Mouse (Mus musculus): ENCODE data around the gene Tspan31. TPM values are rescaled to one million over a fixed set of nuclear protein-coding genes. Genes with fewer than 3 reads are reported as not detected.

The Tspan31 gene
- 158 and 177 TPM in 2 replicates for polyA plus RNA-seq (2015; fragmentation: Nextera tagmentation; extraction: Ambion mirVana)

GRCm38 (mm10) chr10:127070190-127071121 lies at the start of gene Tspan31:
Gene Tspan31, minus strand, starts transcription at chr10:127070264.
- peak; percentile 92 for ATAC-seq (ENCODE audit: insufficient read depth, low FRiP score)
- H3K27me3 ChIP-seq (ENCODE audit: control insufficient read depth, insufficient read depth, low read length) = 0 out of 2 replicates have a peak, but pooled peaks cover 5% of the 10 kb centered on the region
- WGBS = 1% methylated on average over 36 of the region's 36 CpGs
- peak within 1 kb of the TSS; percentile 85 for H3K4me3 ChIP-seq (replicated peaks; ENCODE audit: low read length)
- no peaks in the 10 kb centered on the region for H3K9me3 ChIP-seq (replicated peaks; ENCODE audit: control insufficient read depth, low read length)
- peak within 1 kb of the TSS; percentile 95 for H3K27ac ChIP-seq (ENCODE audit: low read length)
- peak within 1 kb of the TSS; percentile 96 for H3K4me2 ChIP-seq (ENCODE audit: low read depth, low read length)
- H3K4me1 ChIP-seq (ENCODE audit: control insufficient read depth, insufficient read depth, low read length) = peaks cover 17% of the 10 kb centered on the region
- peak within 1 kb of the TSS; percentile 90 for H3K9ac ChIP-seq (ENCODE audit: low read length)
- peaks cover 20% of the 10 kb centered on the region for H3K36me3 ChIP-seq (ENCODE audit: control insufficient read depth, insufficient read depth, low read length)

DNA sequence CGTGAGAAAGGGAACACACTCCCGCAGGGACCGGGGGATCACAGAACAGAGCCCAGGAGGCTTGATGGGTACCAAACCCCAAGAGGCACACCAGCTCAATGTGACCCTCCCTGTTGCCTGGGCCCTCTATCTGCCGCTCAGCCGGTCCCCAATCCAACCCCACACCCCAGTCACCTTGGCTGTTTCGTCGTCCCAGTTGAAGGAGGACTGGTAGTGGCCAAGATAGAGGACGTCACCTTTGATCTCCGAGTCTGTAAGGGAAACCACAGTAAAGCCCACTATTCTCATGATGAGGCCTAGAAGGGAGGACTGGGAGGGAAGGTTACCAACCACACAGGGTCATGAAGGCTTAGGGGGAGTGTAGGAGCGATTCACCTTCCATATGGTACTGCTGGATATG lies 49.2 kb upstream of the Tspan31 start:
- H3K36me3 ChIP-seq (ENCODE audit: control insufficient read depth, insufficient read depth, low read length) = 0 out of 2 replicates have a peak, but pooled peaks cover 3% of the 10 kb centered on the region
- 96% methylated on average over 10 of the region's 10 CpGs for WGBS
- no peak overlapping the region for H3K9ac ChIP-seq (ENCODE audit: low read length)
- no peaks in the 10 kb centered on the region for H3K9me3 ChIP-seq (replicated peaks; ENCODE audit: control insufficient read depth, low read length)
- H3K4me3 ChIP-seq (replicated peaks; ENCODE audit: low read length) = no peak overlapping the region
- ATAC-seq (ENCODE audit: insufficient read depth, low FRiP score) = no peak
- no peak overlapping the region for H3K27ac ChIP-seq (ENCODE audit: low read length)
- no peak overlapping the region for H3K4me2 ChIP-seq (ENCODE audit: low read depth, low read length)
- H3K4me1 ChIP-seq (ENCODE audit: control insufficient read depth, insufficient read depth, low read length) = peaks cover 11% of the 10 kb centered on the region
- H3K27me3 ChIP-seq (ENCODE audit: control insufficient read depth, insufficient read depth, low read length) = no peaks in the 10 kb centered on the region

DNA sequence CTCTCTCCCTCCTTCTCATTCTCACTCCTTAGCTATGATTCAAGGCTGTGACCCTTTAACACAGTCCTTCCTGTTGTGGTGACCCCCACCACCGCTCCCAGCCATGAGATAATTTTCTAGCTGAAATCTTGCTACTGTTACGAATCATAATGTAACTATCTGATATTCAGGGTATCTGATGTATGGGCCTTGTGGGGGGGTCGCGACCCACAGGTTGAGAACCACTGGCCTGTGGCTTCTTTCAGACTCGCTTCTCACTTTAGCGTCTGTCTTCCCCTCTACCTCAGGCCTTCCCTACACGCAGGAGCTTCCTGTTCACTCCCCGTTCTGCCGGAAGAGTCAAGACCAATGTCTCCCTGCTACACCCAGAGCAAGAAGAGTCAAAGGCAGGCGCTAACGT lies 48.4 kb upstream of the Tspan31 start:
- Histone ChIP-seq H3K36me3 (ENCODE audit: control insufficient read depth, insufficient read depth, low read length) (0 out of 2 replicates have a peak, but pooled peaks cover 3% of the 10 kb centered on the region), H3K27ac (ENCODE audit: low read length) (no peak overlapping the region), H3K4me2 (ENCODE audit: low read depth, low read length) (no peak overlapping the region), H3K9me3 (replicated peaks; ENCODE audit: control insufficient read depth, low read length) (no peaks in the 10 kb centered on the region), H3K27me3 (ENCODE audit: control insufficient read depth, insufficient read depth, low read length) (no peaks in the 10 kb centered on the region), H3K9ac (ENCODE audit: low read length) (no peak overlapping the region), H3K4me1 (ENCODE audit: control insufficient read depth, insufficient read depth, low read length) (peaks cover 11% of the 10 kb centered on the region), H3K4me3 (replicated peaks; ENCODE audit: low read length) (no peak overlapping the region)
- 90% methylated on average over 11 of the region's 11 CpGs for WGBS
- no peak for ATAC-seq (ENCODE audit: insufficient read depth, low FRiP score)

- Histone ChIP-seq H3K4me1 (ENCODE audit: control insufficient read depth, insufficient read depth, low read length) (0 out of 2 replicates have a peak, but pooled peaks cover under 1% of the 10 kb centered on the region), H3K27ac (ENCODE audit: low read length) (no peak overlapping the region), H3K36me3 (ENCODE audit: control insufficient read depth, insufficient read depth, low read length) (peaks cover 3% of the 10 kb centered on the region; the same call in 1 of the 2 replicates), H3K27me3 (ENCODE audit: control insufficient read depth, insufficient read depth, low read length) (no peaks in the 10 kb centered on the region), H3K9ac (ENCODE audit: low read length) (no peak overlapping the region), H3K9me3 (replicated peaks; ENCODE audit: control insufficient read depth, low read length) (no peaks in the 10 kb centered on the region), H3K4me3 (replicated peaks; ENCODE audit: low read length) (no peak overlapping the region), H3K4me2 (ENCODE audit: low read depth, low read length) (no peak overlapping the region)
- no peak for ATAC-seq (ENCODE audit: insufficient read depth, low FRiP score)
- WGBS = 84% methylated on average over 2 of the region's 2 CpGs
Observed at GRCm38 (mm10) chr10:127115068-127115467, 45.0 kb upstream of the Tspan31 start.

DNA sequence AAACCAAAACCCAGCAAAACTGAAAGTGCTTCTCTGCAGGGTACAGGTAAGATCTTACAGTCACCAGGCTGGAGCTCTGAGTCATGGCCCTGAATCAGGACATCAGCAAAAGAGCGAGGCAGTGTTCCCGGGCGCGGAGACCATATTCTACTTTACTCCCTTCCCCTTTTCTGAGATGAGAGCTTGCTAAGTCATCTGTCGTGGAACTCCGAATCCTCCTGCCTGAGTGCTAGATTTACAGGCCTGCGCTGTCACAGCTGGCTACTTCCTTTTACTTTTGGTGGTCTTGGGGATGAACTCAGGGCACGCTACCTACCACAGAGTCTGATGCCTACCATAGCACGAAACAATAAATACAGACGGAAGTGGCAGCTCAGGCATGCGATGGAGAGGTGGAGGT lies 44.3 kb upstream of the Tspan31 start:
- H3K4me2 ChIP-seq (ENCODE audit: low read depth, low read length) = no peak overlapping the region
- no peak overlapping the region for H3K27ac ChIP-seq (ENCODE audit: low read length)
- 90% methylated on average over 11 of the region's 11 CpGs for WGBS
- peaks cover 3% of the 10 kb centered on the region; the same call in 1 of the 2 replicates for H3K36me3 ChIP-seq (ENCODE audit: control insufficient read depth, insufficient read depth, low read length)
- H3K9me3 ChIP-seq (replicated peaks; ENCODE audit: control insufficient read depth, low read length) = no peaks in the 10 kb centered on the region
- H3K27me3 ChIP-seq (ENCODE audit: control insufficient read depth, insufficient read depth, low read length) = no peaks in the 10 kb centered on the region
- H3K4me1 ChIP-seq (ENCODE audit: control insufficient read depth, insufficient read depth, low read length) = no peaks in the 10 kb centered on the region
- H3K9ac ChIP-seq (ENCODE audit: low read length) = no peak overlapping the region
- ATAC-seq (ENCODE audit: insufficient read depth, low FRiP score) = no peak
- no peak overlapping the region for H3K4me3 ChIP-seq (replicated peaks; ENCODE audit: low read length)

DNA sequence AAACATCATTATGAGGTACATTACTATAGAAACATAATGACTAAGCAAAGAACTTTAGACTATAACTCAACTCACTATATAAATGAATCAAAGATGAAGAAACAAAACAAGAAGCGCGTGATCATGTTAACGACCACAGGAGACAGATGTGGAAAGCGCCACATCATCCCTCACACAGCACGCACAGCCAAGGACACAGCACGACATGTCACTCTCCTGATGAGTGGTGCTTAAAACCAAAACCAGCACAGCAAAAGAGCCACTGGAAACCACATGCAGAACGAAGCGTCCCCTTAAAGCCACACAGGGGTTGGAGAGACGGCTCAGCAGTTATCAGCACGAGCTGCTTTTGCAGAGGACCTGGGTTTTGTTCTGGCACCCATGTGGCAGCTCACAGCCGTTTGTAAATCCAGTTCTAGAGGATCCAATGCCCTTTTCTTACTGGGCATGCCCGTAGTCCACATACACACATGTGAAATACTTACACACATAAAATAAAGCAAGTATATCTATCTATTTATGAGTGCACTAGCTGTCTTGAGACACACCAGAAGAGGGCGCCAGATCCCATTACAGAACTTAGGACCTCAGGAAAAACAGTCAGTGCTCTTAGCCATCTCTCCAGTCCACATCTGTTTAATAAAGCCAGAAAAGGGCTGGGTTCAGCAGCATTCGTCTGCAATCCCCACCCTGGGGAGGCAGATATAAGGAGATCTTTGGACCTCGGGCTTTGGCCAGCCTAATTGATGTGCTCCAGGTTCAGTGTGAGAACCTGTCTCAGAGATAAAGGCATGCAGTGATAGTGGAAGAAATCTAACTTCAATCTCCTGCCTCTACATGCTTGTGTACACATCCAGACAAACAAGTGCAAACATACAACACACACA lies 41.2 kb upstream of the Tspan31 start:
- no peak overlapping the region for H3K9ac ChIP-seq (ENCODE audit: low read length)
- H3K9me3 ChIP-seq (replicated peaks; ENCODE audit: control insufficient read depth, low read length) = no peaks in the 10 kb centered on the region
- no peak overlapping the region for H3K27ac ChIP-seq (ENCODE audit: low read length)
- H3K4me1 ChIP-seq (ENCODE audit: control insufficient read depth, insufficient read depth, low read length) = no peaks in the 10 kb centered on the region
- H3K27me3 ChIP-seq (ENCODE audit: control insufficient read depth, insufficient read depth, low read length) = no peaks in the 10 kb centered on the region
- no peak overlapping the region for H3K4me2 ChIP-seq (ENCODE audit: low read depth, low read length)
- no peak overlapping the region for H3K4me3 ChIP-seq (replicated peaks; ENCODE audit: low read length)
- no peaks in the 10 kb centered on the region; the same call in 1 of the 2 replicates for H3K36me3 ChIP-seq (ENCODE audit: control insufficient read depth, insufficient read depth, low read length)
- WGBS = 89% methylated on average over 15 of the region's 15 CpGs
- ATAC-seq (ENCODE audit: insufficient read depth, low FRiP score) = no peak

DNA sequence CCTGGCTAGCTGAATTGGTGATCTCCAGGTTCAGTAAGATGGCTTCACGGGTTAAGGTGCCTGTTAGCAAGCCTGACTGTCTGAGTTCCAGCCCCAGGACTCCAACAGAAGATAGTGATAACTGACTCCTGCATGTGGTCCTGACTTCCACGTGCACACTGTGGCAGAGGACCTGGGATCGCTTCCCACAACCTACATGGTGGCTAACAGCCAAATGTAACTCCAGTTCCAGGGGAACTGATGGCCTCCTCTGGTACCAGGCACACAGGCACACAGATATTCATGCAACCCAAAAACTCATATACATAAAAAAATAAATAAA lies 38.2 kb upstream of the Tspan31 start:
- no peak overlapping the region for H3K9ac ChIP-seq (ENCODE audit: low read length)
- H3K27me3 ChIP-seq (ENCODE audit: control insufficient read depth, insufficient read depth, low read length) = no peaks in the 10 kb centered on the region
- H3K4me1 ChIP-seq (ENCODE audit: control insufficient read depth, insufficient read depth, low read length) = no peaks in the 10 kb centered on the region
- 71% methylated on average over 3 of the region's 3 CpGs for WGBS
- no peak overlapping the region for H3K27ac ChIP-seq (ENCODE audit: low read length)
- H3K4me2 ChIP-seq (ENCODE audit: low read depth, low read length) = no peak overlapping the region
- no peaks in the 10 kb centered on the region for H3K9me3 ChIP-seq (replicated peaks; ENCODE audit: control insufficient read depth, low read length)
- no peaks in the 10 kb centered on the region; the same call in 1 of the 2 replicates for H3K36me3 ChIP-seq (ENCODE audit: control insufficient read depth, insufficient read depth, low read length)
- ATAC-seq (ENCODE audit: insufficient read depth, low FRiP score) = no peak
- H3K4me3 ChIP-seq (replicated peaks; ENCODE audit: low read length) = no peak overlapping the region

DNA sequence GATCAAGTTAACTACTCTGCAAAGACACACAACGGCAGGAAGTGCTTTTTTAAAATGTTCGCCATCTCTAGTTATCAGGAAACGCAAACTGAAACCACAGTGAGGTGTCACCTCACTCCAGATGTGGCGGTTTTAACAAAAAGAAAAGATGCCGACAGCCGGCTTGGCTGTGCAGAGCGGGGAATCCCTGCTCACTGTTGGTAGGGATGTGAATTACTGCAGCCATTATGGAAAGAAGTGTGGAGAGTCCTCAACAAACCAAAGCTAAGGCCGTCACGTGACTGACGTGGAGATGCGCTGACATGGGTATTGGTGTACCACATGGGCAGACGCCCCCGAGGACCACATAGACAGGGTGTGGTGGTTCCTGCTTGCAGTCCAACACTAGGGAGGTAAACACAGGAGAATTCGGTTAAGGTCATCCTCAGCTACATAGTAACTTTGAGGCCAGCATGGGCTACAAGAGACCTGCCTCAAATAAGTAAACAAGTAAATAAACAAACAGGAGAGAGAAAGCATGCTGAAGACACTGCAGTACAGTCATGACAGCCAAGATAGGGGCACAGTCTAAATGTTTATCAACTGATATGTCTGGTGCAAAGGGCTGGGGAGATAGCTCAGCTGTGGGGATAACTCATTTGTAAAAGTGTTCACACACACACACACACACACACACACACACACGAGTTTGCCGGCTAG lies 37.6 kb upstream of the Tspan31 start:
- Histone ChIP-seq H3K36me3 (ENCODE audit: control insufficient read depth, insufficient read depth, low read length) (no peaks in the 10 kb centered on the region), H3K4me1 (ENCODE audit: control insufficient read depth, insufficient read depth, low read length) (no peaks in the 10 kb centered on the region), H3K27ac (ENCODE audit: low read length) (no peak overlapping the region), H3K9me3 (replicated peaks; ENCODE audit: control insufficient read depth, low read length) (no peaks in the 10 kb centered on the region), H3K4me2 (ENCODE audit: low read depth, low read length) (no peak overlapping the region), H3K27me3 (ENCODE audit: control insufficient read depth, insufficient read depth, low read length) (no peaks in the 10 kb centered on the region), H3K9ac (ENCODE audit: low read length) (no peak overlapping the region), H3K4me3 (replicated peaks; ENCODE audit: low read length) (no peak overlapping the region)
- ATAC-seq (ENCODE audit: insufficient read depth, low FRiP score) = no peak
- 83% methylated on average over 16 of the region's 16 CpGs for WGBS

Data from stomach, embryonic 16.5 days (tissue).